Mouse (Mus musculus): ENCODE results near the gene Drd4. TPM values are rescaled to one million over a fixed set of nuclear protein-coding genes. Genes with fewer than 3 reads are reported as not detected.
A peak's percentile ranks its signal among the peaks of the same experiment; 100 is the strongest.

Gene Drd4
- polyA plus RNA-seq, 1 experiment from 2014 or later = 0.16 TPM

GRCm38 (mm10) chr7:141324686-141325085 is 32.9 kb downstream of the Drd4 start:
- Histone ChIP-seq H3K9me3 (ENCODE audit: control insufficient read depth, low read length) (no peaks in the 10 kb centered on the region), H3K4me3 (ENCODE audit: low read depth, low read length) (no peak overlapping the region), H3K4me2 (no peak overlapping the region), H3K27me3 (replicated peaks; ENCODE audit: control insufficient read depth, insufficient read depth, low read length) (no peaks in the 10 kb centered on the region), H3K9ac (ENCODE audit: low read depth, low read length) (peak overlapping the region; percentile 36; the same call in 1 of the 2 replicates), H3K27ac (ENCODE audit: low read depth, low read length) (no peak overlapping the region), H3K36me3 (ENCODE audit: control insufficient read depth, insufficient read depth, low read length) (peaks cover 38% of the 10 kb centered on the region), H3K4me1 (replicated peaks; ENCODE audit: control insufficient read depth, insufficient read depth, low read length) (peaks cover 21% of the 10 kb centered on the region)
- 87% methylated on average over 1 of the region's 1 CpGs for WGBS
- no peak for ATAC-seq (replicated peaks; ENCODE audit: low FRiP score)
- DNase-seq (ENCODE audit: low spot score) = no peak

- H3K36me3 ChIP-seq (ENCODE audit: control insufficient read depth, insufficient read depth, low read length) = peaks cover 22% of the 10 kb centered on the region
- H3K9me3 ChIP-seq (ENCODE audit: control insufficient read depth, low read length) = no peaks in the 10 kb centered on the region
- H3K27me3 ChIP-seq (replicated peaks; ENCODE audit: control insufficient read depth, insufficient read depth, low read length) = no peaks in the 10 kb centered on the region
- ATAC-seq (replicated peaks; ENCODE audit: low FRiP score) (peak; percentile 8), DNase-seq (ENCODE audit: low spot score) (no peak)
- H3K4me3 ChIP-seq (ENCODE audit: low read depth, low read length) = peak overlapping the region; percentile 75
- H3K4me1 ChIP-seq (replicated peaks; ENCODE audit: control insufficient read depth, insufficient read depth, low read length) = peaks cover 21% of the 10 kb centered on the region
- H3K27ac ChIP-seq (ENCODE audit: low read depth, low read length) = peak overlapping the region; percentile 98
- H3K9ac ChIP-seq (ENCODE audit: low read depth, low read length) = peak overlapping the region; percentile 97
- WGBS = 7% methylated on average over 35 of the region's 35 CpGs
- peak overlapping the region; percentile 98 for H3K4me2 ChIP-seq
Measured at GRCm38 (mm10) chr7:141326546-141327446, 35.0 kb downstream of the Drd4 start.

GRCm38 (mm10) chr7:141327469-141328372 is 35.9 kb downstream of the Drd4 start, which contains the start of the genes Deaf1 and Tmem80:
Gene Deaf1, minus strand, starts transcription at chr7:141327690.
Gene Tmem80, plus strand, starts transcription at chr7:141327739.
- Histone ChIP-seq H3K4me3 (ENCODE audit: low read depth, low read length) (peak within 1 kb of the TSS; percentile 75), H3K9ac (ENCODE audit: low read depth, low read length) (peak within 1 kb of the TSS; percentile 97), H3K27me3 (replicated peaks; ENCODE audit: control insufficient read depth, insufficient read depth, low read length) (no peaks in the 10 kb centered on the region), H3K4me1 (replicated peaks; ENCODE audit: control insufficient read depth, insufficient read depth, low read length) (peaks cover 21% of the 10 kb centered on the region), H3K27ac (ENCODE audit: low read depth, low read length) (peak within 1 kb of the TSS; percentile 98), H3K36me3 (ENCODE audit: control insufficient read depth, insufficient read depth, low read length) (peaks cover 15% of the 10 kb centered on the region), H3K4me2 (peak within 1 kb of the TSS; percentile 98), H3K9me3 (ENCODE audit: control insufficient read depth, low read length) (no peaks in the 10 kb centered on the region)
- peak; percentile 96 for DNase-seq (ENCODE audit: low spot score)
- peak; percentile 93 for ATAC-seq (replicated peaks; ENCODE audit: low FRiP score)
- under 1% methylated on average over 105 of the region's 105 CpGs for WGBS

GRCm38 (mm10) chr7:141328373-141328990 is 36.7 kb downstream of the Drd4 start:
- H3K9me3 ChIP-seq (ENCODE audit: control insufficient read depth, low read length) = no peaks in the 10 kb centered on the region

GRCm38 (mm10) chr7:141330706-141331105 is 38.9 kb downstream of the Drd4 start:
- no peak overlapping the region for H3K4me3 ChIP-seq (ENCODE audit: low read depth, low read length)
- ATAC-seq (replicated peaks; ENCODE audit: low FRiP score) = no peak
- no peaks in the 10 kb centered on the region; the same call in 1 of the 2 replicates for H3K36me3 ChIP-seq (ENCODE audit: control insufficient read depth, insufficient read depth, low read length)

More at GRCm38 (mm10) chr7:141328373-141328990, 36.7 kb downstream of the Drd4 start:
- Histone ChIP-seq H3K4me2 (peak overlapping the region; percentile 98), H3K27ac (ENCODE audit: low read depth, low read length) (peak overlapping the region; percentile 98), H3K4me3 (ENCODE audit: low read depth, low read length) (peak overlapping the region; percentile 75), H3K36me3 (ENCODE audit: control insufficient read depth, insufficient read depth, low read length) (peaks cover 7% of the 10 kb centered on the region), H3K27me3 (replicated peaks; ENCODE audit: control insufficient read depth, insufficient read depth, low read length) (no peaks in the 10 kb centered on the region), H3K4me1 (replicated peaks; ENCODE audit: control insufficient read depth, insufficient read depth, low read length) (peaks cover 21% of the 10 kb centered on the region), H3K9ac (ENCODE audit: low read depth, low read length) (peak overlapping the region; percentile 97)
- WGBS = 17% methylated on average over 24 of the region's 24 CpGs
- ATAC-seq (replicated peaks; ENCODE audit: low FRiP score) (peak; percentile 20), DNase-seq (ENCODE audit: low spot score) (no peak)

GRCm38 (mm10) chr7:141331990-141332389 is 40.2 kb downstream of the Drd4 start:
- Histone ChIP-seq H3K36me3 (ENCODE audit: control insufficient read depth, insufficient read depth, low read length) (no peaks in the 10 kb centered on the region; the same call in 1 of the 2 replicates), H3K4me3 (ENCODE audit: low read depth, low read length) (no peak overlapping the region), H3K4me1 (replicated peaks; ENCODE audit: control insufficient read depth, insufficient read depth, low read length) (peaks cover 5% of the 10 kb centered on the region), H3K4me2 (no peak overlapping the region), H3K27me3 (replicated peaks; ENCODE audit: control insufficient read depth, insufficient read depth, low read length) (no peaks in the 10 kb centered on the region), H3K9ac (ENCODE audit: low read depth, low read length) (no peak overlapping the region), H3K9me3 (ENCODE audit: control insufficient read depth, low read length) (no peaks in the 10 kb centered on the region), H3K27ac (ENCODE audit: low read depth, low read length) (no peak overlapping the region)
- 79% methylated on average over 6 of the region's 6 CpGs for WGBS
- DNase-seq (ENCODE audit: low spot score) (no peak), ATAC-seq (replicated peaks; ENCODE audit: low FRiP score) (no peak)

More at GRCm38 (mm10) chr7:141330706-141331105, 38.9 kb downstream of the Drd4 start:
- Histone ChIP-seq H3K27ac (ENCODE audit: low read depth, low read length) (no peak overlapping the region), H3K4me2 (no peak overlapping the region), H3K4me1 (replicated peaks; ENCODE audit: control insufficient read depth, insufficient read depth, low read length) (peaks cover 18% of the 10 kb centered on the region), H3K9ac (ENCODE audit: low read depth, low read length) (no peak overlapping the region), H3K9me3 (ENCODE audit: control insufficient read depth, low read length) (no peaks in the 10 kb centered on the region), H3K27me3 (replicated peaks; ENCODE audit: control insufficient read depth, insufficient read depth, low read length) (no peaks in the 10 kb centered on the region)
- DNase-seq (ENCODE audit: low spot score) = no peak

- ATAC-seq (replicated peaks; ENCODE audit: low FRiP score) = no peak
- WGBS = 83% methylated on average over 2 of the region's 2 CpGs
- Histone ChIP-seq H3K27ac (ENCODE audit: low read depth, low read length) (no peak overlapping the region), H3K4me1 (replicated peaks; ENCODE audit: control insufficient read depth, insufficient read depth, low read length) (peaks cover 14% of the 10 kb centered on the region), H3K9me3 (ENCODE audit: control insufficient read depth, low read length) (no peaks in the 10 kb centered on the region), H3K4me2 (no peak overlapping the region), H3K4me3 (ENCODE audit: low read depth, low read length) (no peak overlapping the region), H3K27me3 (replicated peaks; ENCODE audit: control insufficient read depth, insufficient read depth, low read length) (0 out of 2 replicates have a peak, but pooled peaks cover 3% of the 10 kb centered on the region), H3K9ac (ENCODE audit: low read depth, low read length) (no peak overlapping the region), H3K36me3 (ENCODE audit: control insufficient read depth, insufficient read depth, low read length) (no peaks in the 10 kb centered on the region; the same call in 1 of the 2 replicates)
- no peak for DNase-seq (ENCODE audit: low spot score)
Measured at GRCm38 (mm10) chr7:141335044-141335579, 43.3 kb downstream of the Drd4 start.

- ATAC-seq (replicated peaks; ENCODE audit: low FRiP score) (no peak), DNase-seq (ENCODE audit: low spot score) (no peak)
- Histone ChIP-seq H3K36me3 (ENCODE audit: control insufficient read depth, insufficient read depth, low read length) (no peaks in the 10 kb centered on the region; the same call in 1 of the 2 replicates), H3K4me1 (replicated peaks; ENCODE audit: control insufficient read depth, insufficient read depth, low read length) (peaks cover 14% of the 10 kb centered on the region), H3K4me2 (no peak overlapping the region), H3K27me3 (replicated peaks; ENCODE audit: control insufficient read depth, insufficient read depth, low read length) (0 out of 2 replicates have a peak, but pooled peaks cover 3% of the 10 kb centered on the region), H3K27ac (ENCODE audit: low read depth, low read length) (no peak overlapping the region), H3K9ac (ENCODE audit: low read depth, low read length) (0 out of 2 replicates have a peak overlapping the region, but pooled peaks have one; percentile 6), H3K9me3 (ENCODE audit: control insufficient read depth, low read length) (no peaks in the 10 kb centered on the region), H3K4me3 (ENCODE audit: low read depth, low read length) (no peak overlapping the region)
- 88% methylated on average over 4 of the region's 4 CpGs for WGBS
Measured at GRCm38 (mm10) chr7:141335682-141336081, 43.9 kb downstream of the Drd4 start.
